Mouse (Mus musculus): ENCODE data around the gene Bicral.
A peak's percentile ranks its signal among the peaks of the same experiment; 100 is the strongest.
"Not testable (repeated sequence)": the region's sequence is repeated elsewhere in the genome, so short reads cannot be mapped to it uniquely, and the experiment has no call there.

Gene Bicral

DNA sequence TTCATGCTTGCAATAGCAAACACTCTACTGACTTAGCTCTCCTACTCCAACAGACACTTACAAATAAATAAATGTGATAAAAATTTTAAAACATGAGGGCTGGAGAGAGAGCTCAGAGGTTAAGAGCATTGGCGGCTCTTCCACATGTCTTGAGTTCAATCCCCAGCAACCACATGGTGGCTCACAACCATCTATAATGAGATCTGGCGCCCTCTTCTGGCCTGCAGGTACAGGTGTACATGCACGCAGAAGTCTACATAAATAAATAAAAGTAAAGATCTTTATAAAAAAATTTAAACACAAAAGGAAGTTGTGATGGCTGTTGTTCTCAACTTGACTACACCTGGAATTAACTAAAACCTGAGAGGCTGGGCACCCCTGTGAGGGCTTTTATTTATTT is 17.3 kb upstream of the Bicral start:
- no peak for DNase-seq (ENCODE audit: low spot score)

DNA sequence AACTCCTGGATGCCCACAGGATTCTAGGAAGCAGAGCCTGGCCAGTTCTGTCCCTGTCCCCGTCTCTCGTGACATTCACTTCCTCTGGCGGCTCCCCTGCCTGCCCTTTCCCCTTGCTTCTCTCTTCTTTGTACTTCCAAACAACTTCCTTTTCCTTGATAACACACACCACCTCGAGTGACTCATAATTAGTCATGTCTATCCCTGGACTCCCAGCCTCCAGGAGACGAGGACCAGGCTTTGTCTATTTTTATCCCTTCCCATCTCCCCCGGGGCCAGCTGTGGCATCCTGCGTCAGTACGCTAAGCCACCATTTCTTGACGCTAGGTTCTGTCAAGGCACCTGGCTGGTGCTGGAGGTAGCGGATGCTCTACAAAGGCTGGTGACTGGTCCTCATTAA is 15.9 kb upstream of the Bicral start:
- no peak for DNase-seq (ENCODE audit: low spot score)

DNA sequence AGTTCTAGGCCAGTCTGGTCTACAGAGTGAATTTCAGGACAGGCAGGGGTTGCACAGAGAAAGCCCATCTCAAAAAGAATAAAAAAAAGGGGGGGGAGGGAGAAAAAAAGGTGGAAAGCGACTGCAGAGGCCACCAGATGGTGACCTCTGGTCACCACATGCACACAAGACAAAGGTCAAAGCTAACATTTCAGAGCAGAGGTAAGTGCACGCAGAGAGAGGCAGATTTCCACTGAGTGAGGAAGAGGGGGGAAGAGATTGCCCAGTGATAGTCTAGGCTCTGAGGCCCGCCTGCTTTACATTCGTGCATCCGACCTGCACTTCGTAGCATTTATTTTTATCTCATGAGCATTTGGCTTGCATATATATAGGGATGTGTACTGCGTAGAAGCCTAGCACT is 14.5 kb upstream of the Bicral start:
- DNase-seq (ENCODE audit: low spot score): no peak

DNA sequence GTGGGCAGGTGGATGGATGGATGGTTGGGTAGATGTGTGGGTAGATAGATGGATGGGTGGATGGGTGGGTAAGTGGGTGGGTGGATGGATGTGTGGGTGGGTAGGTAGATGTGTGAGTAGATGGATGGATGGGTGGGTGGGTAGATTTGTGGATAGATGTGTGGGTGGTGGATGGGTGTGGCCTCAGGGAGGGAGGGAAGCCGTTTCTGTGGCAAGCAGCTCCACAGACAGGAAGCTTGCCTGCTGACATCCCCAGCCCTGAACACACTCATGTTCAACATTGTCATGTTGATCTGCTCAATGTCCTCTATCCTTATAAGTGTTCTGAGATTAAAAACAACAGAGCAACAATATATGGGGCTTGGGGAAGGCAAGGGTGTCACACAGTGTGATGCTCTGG is 12.6 kb upstream of the Bicral start:
- no peak for DNase-seq (ENCODE audit: low spot score)

DNA sequence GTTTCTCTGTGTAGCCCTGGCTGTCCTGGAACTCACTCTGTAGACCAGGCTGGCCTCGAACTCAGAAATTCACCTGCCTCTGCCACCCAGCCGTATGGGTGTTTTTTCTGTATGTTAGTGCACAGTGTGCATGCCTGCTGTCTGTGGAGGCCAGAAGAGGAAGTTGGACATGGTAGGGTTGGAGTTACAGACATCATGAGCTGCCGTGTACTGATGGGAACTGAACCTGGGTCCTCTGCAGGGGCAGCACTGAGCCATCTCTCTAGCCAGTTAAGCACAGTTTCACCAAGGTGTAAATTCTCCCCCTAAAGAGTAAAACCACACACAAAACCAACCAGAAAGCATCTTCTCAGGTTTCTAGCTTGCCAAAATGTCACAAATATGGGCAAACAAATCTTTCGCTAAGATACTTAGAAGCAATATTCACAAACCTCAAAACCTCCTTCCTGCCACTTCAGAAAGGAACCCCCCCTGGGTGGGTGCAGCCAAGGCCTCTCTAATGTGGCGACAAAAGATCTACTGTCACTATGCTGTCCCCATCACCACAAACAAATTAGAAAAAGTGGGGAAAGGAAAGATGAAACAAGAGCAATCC is 12.0 kb upstream of the Bicral start:
- no peak for DNase-seq (ENCODE audit: low spot score)

DNA sequence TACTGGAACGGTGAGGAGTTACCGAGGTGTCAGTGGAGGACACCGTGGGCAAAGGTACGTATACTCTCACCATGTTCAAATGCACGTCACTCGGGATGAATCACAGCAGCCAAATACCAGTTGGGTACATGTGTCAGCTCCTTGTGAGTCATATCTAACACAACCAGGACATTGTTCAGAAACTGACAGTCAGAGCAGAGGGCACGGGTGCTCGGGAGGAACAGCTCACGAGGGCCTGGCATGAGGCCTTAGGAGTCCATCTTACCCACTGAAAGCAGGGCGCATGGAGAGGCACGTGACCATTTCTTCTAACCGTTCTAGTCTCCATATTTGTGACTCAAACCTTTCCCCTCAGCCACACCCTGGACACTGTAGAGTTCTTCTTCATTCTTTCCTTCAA is 8.6 kb upstream of the Bicral start:
- no peak for DNase-seq (ENCODE audit: low spot score)

GRCm38 (mm10) chr17:46864566-46865195 is 6.4 kb upstream of the Bicral start:
- DNase-seq (ENCODE audit: low spot score): no peak

GRCm38 (mm10) chr17:46860120-46860519 is 1.8 kb upstream of the Bicral start:
- DNase-seq (ENCODE audit: low spot score): no peak

DNA sequence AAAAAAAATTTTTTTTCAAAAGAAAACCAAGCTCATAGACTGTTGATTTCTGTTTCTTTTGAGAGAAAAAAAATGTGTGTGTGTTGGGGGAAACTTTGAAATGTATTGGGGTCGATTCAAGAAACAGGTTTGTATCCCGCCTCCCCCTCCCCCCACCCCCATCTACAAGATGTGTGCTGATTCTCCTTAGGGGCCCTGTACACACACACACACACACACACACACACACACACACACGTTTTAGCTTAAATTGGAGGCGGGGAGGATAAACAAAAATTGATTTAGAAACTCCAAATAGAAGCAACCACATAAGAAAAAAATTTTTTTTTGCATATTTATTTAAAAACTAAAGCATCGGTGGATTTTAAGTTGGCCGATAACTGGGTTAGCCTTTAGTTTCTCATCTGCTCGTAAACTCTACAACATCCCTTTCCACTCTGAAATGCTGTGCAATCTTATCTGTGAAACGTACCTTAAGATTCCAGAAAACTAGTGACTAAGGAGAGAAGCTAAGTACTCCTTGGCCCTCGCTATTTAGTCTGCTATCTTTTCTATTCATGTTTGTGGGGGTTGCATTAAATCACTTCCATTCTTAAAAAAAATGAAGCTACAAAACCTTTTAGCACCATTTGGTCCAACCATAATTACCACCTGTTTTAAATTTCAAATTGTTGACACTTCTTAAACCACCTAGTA is 615 bp upstream of the Bicral start:
- DNase-seq (ENCODE audit: low spot score): no peak

GRCm38 (mm10) chr17:46857361-46857902 is 850 bp downstream of the Bicral start:
- no peak for DNase-seq (ENCODE audit: low spot score)

DNA sequence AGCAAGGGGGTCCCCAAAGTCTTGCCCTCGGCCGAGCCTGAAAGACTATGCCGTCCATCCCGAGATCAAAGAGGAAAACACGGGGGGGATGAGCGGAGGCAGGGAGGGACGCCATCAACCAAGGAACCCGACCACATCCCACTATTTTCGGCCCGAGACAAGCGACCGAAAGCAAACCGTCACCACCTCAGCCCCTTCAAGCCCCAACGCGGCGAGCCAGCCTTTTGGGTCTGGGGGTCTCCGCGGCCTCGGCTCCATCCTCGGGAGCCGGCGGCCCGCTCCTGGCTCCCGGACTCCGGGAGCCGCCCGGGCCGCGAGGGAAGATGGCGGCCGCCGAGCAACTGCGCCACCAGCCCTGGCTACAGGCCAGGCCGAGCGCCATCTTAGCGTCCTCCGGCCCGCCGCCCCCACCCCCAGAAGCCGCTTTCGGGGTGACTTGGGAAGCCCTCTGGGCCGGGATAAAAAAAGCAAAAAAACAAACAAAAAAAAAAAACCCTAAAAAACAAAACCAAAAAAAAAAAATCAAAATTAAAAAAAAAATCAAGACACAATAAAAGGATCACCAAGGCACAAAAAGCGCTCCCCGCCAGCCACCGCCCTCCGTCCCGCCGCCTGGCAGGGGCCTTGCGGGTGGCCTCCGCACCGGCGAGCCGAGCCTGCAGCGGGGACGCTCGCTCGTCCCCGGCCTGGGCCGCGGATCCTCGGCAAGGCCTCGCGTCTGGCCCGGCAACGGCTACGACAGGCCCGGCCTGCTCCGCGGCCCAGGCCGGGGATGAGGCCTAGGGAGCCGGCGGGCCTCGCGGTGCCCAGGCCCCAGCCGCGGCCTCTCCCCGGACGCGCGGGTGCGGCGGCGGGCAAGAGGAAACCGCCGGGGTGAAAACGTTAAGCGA is 1.6 kb downstream of the Bicral start:
- DNase-seq (ENCODE audit: low spot score): peak; percentile 76

DNA sequence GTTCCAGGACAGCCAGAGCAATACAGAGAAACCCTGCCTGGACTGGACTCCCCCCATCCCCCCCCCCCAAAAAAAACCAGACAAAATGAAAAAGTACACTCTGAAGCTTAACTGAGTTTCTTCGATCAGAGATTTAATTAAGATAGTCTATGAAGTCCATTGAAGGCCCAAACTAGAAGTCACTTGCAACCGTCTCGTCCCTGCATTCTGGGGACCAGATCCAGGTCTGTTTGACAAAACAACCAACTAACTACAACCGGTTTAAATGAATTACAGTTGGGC is 2.2 kb downstream of the Bicral start:
- DNase-seq (ENCODE audit: low spot score): no peak

DNA sequence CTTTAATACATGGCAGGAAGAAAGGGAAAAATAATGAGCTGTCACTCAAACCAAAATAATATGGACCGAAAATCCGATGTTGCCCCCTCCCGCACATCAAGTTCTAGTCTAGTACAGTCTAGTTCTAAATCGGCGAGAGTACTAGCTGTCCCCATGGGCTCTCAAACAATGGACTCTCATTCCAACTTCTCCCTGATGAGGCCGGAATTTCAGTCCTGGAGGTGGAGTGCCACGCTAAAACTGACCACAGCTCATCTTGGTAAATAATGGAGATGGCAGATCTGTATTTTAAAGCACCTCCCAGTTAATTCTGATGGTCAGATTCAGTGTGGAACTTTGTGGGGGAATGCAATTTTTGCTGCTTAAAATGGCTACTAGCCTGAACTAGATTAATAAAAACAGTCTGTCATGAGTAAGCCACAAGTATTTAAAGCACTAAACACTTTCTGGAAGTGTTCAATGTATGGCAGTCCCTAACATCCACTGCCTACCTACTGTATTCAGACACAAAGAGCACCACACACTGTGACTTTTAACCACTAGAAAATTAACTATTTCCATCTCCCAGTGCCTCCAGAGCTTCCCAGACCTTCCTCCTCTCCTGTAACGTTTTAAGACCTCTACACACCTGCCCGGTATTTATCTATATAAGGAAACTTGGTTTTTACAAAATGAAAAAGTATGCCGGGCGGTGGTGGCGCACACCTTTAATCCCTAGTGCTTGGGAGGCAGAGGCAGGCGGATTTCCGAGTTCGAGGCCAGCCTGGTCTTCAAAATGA is 2.8 kb downstream of the Bicral start:
- DNase-seq (ENCODE audit: low spot score): no peak

- no peak for DNase-seq (ENCODE audit: low spot score)
These were observed 3.6 kb downstream of the Bicral start for GRCm38 (mm10) chr17:46854640-46855110.

- DNase-seq (ENCODE audit: low spot score): no peak
These were observed 4.2 kb downstream of the Bicral start for GRCm38 (mm10) chr17:46854096-46854495.

DNA sequence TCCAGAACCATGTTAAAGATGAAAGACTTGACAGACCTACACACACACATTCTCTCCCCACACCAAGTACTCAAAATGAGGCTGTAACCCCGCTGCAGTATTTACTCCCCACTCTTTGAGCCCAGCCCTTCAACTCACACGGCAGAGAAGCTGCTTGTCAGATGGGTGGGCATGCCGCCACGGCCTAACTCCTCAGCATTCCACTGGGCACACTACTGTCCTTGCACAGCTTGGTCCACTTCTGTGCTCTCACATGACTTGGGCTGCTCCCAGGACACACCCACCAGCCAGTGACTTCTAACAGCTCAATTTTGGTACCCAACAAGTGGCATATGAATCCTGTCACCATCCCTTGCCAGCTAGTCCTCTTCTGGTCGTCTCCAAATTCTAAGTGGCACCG is 5.0 kb downstream of the Bicral start:
- no peak for DNase-seq (ENCODE audit: low spot score)

GRCm38 (mm10) chr17:46852725-46853124 is 5.6 kb downstream of the Bicral start:
- DNase-seq (ENCODE audit: low spot score): no peak

DNA sequence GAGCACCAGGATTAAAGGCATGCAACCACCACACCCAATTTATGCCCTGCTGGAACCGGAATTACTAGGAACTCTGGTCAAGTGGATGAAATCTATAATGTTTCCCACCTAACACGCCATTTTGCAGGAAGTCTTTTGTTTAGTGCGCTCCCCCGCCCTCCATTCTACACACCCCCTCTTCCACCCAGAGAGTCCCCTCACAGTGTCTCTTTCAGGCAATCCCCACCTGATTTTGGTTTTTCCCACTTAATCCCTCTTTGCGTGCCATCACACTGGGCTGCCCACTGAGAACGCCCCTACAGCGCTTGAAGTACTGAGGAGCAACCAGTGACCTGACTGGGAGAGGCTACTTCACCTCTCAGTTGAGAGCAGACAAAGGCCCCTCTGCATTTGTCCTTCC is 11.1 kb downstream of the Bicral start:
- DNase-seq (ENCODE audit: low spot score): no peak

GRCm38 (mm10) chr17:46846573-46846972 is 11.7 kb downstream of the Bicral start:
- not testable (repeated sequence) for DNase-seq (ENCODE audit: low spot score)

DNA sequence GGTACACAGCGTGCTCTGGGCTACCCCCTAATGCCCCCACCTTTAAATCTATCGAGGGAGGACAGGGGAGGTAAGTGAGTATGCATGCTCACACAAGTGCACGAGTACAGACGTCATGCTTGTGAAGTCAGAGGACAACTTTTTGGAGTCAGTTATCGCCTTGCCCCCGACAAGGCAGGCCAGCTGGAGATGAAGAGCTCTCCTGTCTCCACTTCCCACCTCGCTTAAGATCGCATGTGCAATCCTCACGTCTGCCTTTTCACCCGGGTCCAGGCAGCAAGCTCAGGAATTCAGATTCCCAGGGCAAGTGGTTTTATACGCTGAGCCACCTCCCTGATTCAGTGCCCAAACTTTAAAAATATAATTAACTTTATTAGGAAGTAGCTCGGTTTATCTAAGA is 13.0 kb downstream of the Bicral start:
- DNase-seq (ENCODE audit: low spot score): no peak

- no peak for DNase-seq (ENCODE audit: low spot score)
These were observed 13.5 kb downstream of the Bicral start for GRCm38 (mm10) chr17:46844811-46845210.

GRCm38 (mm10) chr17:46843716-46844115 is 14.6 kb downstream of the Bicral start:
- no peak for DNase-seq (ENCODE audit: low spot score)
